Mouse (Mus musculus) erythroblast, adult 5-6 weeks (primary cell): ENCODE results near the gene Gatb. TPM values are rescaled to one million over a fixed set of nuclear protein-coding genes. Genes with fewer than 3 reads are reported as not detected.
A peak's percentile ranks its signal among the peaks of the same experiment; 100 is the strongest.
"Not testable (repeated sequence)": the region's sequence is repeated elsewhere in the genome, so short reads cannot be mapped to it uniquely, and the experiment has no call there.

Source experiments
- ATAC-seq: replicated peaks from 2 replicates; pipeline ENCODE4 v1.8.0; 2016; ENCODE audit warnings: moderate number of reproducible peaks, mild to moderate bottlenecking, moderate TSS enrichment, inconsistent platforms; ENCODE audit not compliant: poor library complexity, low FRiP score, severe bottlenecking
- total RNA-seq, 2 experiments: library from RNA; stranded (forward) in 1 of 2; stranded (reverse) in 1 of 2; fragments of 150-400 nt in 1 of 2; fragments of 200-764, 138-1000 nt in 1 of 2; gene quantifications; 2 replicates each; pipeline versions ENCODE4 v1.2.3 to v1.2.4; 2015 to 2017; ENCODE audit warnings: low replicate concordance in 2 of 2

The Gatb gene
- 6.1 TPM in 1 of 2 replicates, not detected in the other for total RNA-seq (2015; ENCODE audit: low replicate concordance)
- total RNA-seq (2017; ENCODE audit: low replicate concordance), result 3.9 and 4.6 TPM in 2 replicates

DNA sequence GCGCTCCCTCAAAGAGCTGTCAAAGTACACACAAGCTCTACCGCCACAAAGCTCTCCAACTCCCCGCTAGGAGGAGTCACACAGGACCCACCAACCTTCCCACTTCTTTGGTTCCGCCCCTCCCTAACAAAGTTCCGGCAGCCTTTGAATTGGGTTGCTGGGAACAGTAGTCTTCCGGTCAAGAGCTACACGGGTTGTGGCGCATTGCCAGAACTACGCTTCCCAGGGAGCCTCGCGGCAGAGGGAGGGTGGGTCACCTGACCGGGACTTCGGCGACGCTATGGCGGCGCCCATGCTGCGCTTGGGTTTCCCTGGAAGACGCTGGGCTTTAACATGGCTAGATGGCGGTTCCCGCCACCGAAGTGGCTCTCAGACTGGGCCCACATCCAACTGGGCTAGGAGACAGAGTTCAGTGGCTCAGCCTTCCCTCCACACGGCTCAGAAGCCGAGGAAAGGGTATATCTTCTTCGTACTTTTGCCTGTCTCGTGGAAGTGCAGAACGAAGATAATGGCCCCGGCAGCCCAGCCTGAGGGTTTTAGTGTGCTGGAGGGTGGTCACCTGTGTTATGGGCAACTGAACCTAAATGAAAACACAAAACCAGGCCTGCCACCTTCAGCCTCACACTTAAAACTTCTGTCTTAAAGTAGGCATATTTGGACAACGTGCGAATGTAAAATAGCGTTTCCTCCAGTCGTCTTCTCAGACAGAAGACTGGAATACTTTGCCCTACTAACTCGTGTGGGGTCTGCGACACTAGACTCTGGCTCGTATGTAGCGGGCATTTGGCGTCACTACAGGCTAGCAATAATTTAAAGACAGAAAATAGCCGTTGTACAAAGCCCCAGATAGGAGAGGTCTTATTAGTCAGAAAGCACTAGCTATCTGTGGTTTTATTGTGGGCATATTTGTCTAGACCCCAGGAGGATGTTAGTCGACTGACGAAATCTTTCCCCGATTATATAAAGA is at the start of gene Gatb:
TSS of gene Gatb (plus strand) at position 256 of the 967 bp plus-strand sequence.
- peak; percentile 100 for ATAC-seq

- ATAC-seq, result no peak
Measured at GRCm38 (mm10) chr3:85530601-85531161, 43.2 kb upstream of the Gatb start.

GRCm38 (mm10) chr3:85532376-85532775 is 41.5 kb upstream of the Gatb start:
- no peak for ATAC-seq

DNA sequence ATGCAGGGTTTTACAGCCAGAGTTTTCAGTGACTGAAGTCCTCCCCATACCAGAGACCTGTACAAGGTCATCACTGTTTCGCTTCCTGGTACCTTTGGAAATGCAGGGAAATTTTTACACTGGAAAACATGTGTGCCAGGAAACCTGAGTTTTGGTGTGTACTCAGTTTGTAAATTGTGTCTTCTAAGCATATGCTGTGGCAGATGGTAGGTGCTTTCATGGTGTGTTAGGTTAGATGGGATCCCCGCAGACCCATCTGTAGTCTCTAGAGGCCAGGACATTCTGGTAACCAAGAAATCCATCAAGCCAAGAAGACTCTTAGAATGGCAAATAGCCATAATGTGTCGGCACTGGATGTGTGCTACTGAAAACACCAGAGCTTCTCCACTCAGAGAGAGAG is 38.9 kb upstream of the Gatb start:
- no peak for ATAC-seq

DNA sequence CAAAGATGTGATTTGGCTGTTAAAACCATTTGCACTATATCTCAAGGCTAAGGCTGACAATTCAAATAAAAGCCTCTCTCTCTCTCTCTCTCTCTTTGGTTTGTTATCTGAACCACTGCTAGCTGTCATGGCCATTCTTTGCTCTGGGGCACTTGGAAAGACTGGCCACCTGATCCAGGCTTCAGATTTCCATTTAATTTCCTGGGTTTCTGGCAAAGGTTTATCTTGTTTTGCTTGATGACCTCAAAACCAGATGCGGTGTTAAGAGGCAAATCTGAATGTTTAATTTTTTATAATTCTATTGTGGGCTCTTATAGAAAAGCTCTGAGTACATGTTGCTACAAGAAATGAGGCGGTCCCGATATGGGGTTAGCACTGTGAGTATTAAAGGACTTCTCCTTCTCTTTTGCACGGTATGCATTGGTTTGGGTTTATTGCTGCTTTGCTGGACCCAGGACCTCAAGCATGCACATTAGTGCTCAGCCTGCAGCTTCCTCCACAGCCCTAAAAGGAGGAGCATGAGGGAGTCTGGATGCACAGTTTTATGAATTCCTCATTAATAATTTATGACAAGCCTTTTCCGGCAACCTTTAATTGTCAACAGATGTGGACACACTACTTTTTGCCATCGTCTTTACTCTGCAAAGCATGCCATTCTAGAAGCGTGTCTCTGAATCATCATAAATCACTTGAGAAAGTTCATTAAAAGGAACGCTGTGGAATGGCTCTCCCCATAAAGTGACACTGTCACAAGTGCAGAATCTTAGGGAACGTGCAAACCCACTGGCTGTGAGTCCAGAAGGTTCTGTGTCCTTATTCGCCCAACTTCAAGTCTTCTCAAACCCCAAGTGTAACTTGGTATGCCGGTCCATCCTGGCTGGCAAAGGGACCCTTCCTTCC is 38.0 kb upstream of the Gatb start:
- no peak for ATAC-seq

- ATAC-seq, result no peak
Measured at GRCm38 (mm10) chr3:85542765-85543164, 31.2 kb upstream of the Gatb start.

GRCm38 (mm10) chr3:85543652-85544051 is 30.3 kb upstream of the Gatb start:
- no peak for ATAC-seq

DNA sequence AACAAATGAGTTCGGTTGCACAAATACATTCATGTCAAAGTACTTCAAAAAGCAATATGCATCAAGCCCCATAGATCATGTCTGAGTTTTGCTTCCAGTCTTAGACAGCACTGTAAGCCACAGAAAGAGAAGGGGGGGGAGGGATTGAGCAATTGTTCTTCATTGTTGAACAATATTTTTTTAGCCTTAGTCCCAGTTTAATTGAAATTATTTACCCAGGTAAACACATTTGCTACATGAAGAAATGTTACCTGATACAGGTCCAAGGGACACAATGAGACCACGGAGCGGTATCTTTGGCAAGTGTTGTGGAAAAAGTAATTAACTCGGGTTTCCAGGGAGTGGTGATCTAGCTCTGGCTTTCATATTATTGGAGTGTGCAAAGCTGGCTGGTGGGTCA is 23.6 kb upstream of the Gatb start:
- ATAC-seq, result no peak

- no peak for ATAC-seq
Measured at GRCm38 (mm10) chr3:85551352-85551751, 22.6 kb upstream of the Gatb start.

DNA sequence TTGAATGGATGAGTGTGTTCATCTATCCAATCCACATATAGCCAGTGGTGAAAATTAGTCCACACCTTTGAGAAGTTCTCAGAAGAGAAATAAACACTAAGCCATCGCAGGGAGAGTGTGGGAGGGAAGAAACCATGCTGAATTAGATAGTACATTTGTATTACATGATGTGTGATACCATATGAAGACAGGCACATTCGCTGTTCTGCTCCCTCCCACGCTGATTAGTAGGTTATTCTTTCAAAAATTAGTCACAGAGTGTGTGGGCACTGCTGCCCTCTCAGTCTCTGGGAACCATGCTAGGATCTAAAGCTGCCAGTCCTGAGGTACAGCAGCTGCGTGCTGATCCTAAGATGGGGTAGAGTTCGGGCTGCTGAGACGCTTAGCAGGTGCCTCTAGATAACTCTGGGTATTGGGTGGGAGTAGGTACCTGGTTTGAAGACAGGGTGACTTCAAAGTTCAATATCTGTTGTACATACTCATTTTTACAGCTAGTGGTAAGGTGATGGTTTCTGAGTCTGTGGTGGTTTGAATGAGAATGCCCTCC is 20.1 kb upstream of the Gatb start:
- no peak for ATAC-seq

- no peak for ATAC-seq
Measured at GRCm38 (mm10) chr3:85564603-85565002, 9.3 kb upstream of the Gatb start.

- no peak for ATAC-seq
Measured at GRCm38 (mm10) chr3:85571276-85571675, 2.6 kb upstream of the Gatb start.

DNA sequence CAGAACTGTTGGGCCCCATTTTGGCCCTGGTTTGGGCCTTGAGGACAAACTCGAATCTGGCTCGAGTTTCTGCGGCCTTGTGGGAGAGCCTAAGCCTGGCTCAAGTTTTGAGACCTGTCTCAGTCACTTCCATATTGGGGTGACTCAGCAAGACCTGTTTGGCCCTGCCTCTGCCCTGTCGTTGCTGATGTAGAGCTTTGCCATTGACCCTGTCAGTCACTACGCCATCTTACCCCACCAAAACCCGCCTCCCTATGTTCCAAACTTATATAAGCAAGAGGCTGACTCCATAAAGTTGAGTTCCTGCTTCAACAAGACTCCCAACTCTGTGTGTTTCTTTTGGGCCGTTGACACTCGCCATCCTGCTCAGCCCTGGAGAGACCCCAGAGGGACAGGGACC is 1.4 kb upstream of the Gatb start:
- ATAC-seq, result not testable (repeated sequence)

- ATAC-seq, result no peak
Measured at GRCm38 (mm10) chr3:85573216-85573863, 579 bp upstream of the Gatb start.

DNA sequence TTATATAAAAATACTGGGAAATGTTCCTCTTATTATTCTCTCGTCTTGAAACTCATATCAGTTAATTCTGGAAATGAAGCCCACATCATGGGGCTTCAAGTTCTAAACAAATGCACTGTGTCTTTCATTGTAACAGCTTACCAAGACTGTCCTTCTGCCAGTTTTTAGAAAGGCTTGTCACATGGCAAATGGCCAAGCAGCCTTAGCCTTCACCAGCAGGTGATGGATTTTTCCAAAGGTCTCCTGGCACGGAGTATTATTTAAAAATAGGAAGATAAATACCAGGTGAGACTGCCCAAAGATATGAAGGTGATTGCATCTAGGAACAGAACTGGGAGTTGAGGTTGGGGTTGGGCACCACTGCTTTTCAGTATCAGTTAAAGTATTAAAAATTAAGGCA is 8.8 kb downstream of the Gatb start:
- no peak for ATAC-seq

DNA sequence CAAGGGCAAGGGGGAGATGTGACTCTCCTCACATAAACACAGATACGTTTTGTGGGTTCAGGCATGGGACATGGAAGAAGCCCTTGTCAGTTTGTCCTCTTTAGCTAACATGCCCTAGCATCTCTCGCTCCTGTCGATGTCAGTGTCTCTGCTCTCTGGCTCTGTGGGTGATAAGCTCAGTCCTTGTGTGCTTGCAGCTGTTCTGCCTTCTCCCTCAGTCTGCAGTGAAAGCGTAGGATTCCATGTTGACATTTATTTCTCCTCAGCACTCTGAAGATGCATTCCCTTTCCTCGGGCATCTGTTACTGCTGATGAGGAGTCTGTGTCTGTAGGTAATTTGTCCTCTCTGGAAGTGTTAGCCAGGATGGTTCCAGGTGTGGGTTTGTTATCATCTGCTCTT is 9.3 kb downstream of the Gatb start:
- ATAC-seq, result no peak

GRCm38 (mm10) chr3:85584966-85585365 is 11.0 kb downstream of the Gatb start:
- no peak for ATAC-seq

GRCm38 (mm10) chr3:85588701-85589100 is 14.8 kb downstream of the Gatb start:
- no peak for ATAC-seq

DNA sequence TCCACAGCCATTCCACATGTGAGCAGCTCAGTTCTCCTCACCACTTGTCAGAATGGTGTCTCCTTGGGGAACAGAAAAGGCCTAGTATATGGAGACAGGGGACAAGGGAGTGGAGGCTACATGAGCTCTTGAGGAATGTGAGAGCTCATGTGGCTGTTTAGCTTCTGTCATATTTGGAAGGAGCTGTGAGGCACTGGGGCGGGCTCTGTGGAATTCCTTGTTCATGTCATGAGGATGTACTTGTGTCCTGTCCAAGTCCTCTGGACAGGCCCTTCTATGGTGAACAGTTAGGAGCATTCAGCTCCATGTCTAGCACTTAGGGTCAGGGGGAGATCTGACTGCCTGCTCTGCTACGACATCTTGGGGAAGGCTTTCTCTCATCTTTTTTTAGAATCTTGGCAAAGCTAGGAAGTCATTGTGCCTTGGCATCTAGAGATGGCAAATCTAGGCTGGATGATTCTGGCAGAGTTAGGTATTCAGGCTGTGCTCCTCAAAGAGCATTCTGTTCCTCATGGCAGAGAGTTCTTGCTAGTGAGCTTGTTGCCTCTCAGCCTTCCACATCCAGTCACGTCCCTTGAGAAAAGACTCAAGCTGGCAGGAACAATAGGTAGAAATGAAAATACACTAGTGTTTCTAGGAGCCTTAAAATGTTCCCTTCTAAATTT is 16.3 kb downstream of the Gatb start:
- no peak for ATAC-seq
